Mouse (Mus musculus): Measurements from ENCODE around the gene Flt3l. TPM values are rescaled to one million over a fixed set of nuclear protein-coding genes. Genes with fewer than 3 reads are reported as not detected.
"Not testable (repeated sequence)": the region's sequence is repeated elsewhere in the genome, so short reads cannot be mapped to it uniquely, and the experiment has no call there.

Gene Flt3l
- total RNA-seq, 2 experiments from 2014 or later, result 7.0 to 10.1 TPM

GRCm38 (mm10) chr7:45162996-45163615, 26.9 kb upstream of the Flt3l start:
- DNase-seq, result no peak

GRCm38 (mm10) chr7:45162551-45162950, 26.3 kb upstream of the Flt3l start:
- DNase-seq, result no peak

- peak; percentile 95 to 96 for DNase-seq
These were observed 25.6 kb upstream of the Flt3l start for GRCm38 (mm10) chr7:45161612-45162473.

GRCm38 (mm10) chr7:45160866-45161265, 24.6 kb upstream of the Flt3l start:
- DNase-seq, result no peak

- DNase-seq, result no peak
These were observed 24.1 kb upstream of the Flt3l start for GRCm38 (mm10) chr7:45160316-45160800.

- DNase-seq, result no peak
These were observed 22.8 kb upstream of the Flt3l start for GRCm38 (mm10) chr7:45158991-45159390.

- no peak for DNase-seq
These were observed 21.2 kb upstream of the Flt3l start for GRCm38 (mm10) chr7:45157459-45157858.

- DNase-seq, result no peak
These were observed 20.0 kb upstream of the Flt3l start for GRCm38 (mm10) chr7:45156206-45156605.

- DNase-seq, result no peak
These were observed 19.4 kb upstream of the Flt3l start for GRCm38 (mm10) chr7:45155590-45155989.

GRCm38 (mm10) chr7:45154993-45155514, 18.8 kb upstream of the Flt3l start:
- DNase-seq, result no peak

- DNase-seq, result peak; percentile 96 to 98
These were observed 18.1 kb upstream of the Flt3l start, which contains the start of the genes Pih1d1 and Aldh16a1 for GRCm38 (mm10) chr7:45154096-45154992. Pih1d1 (plus strand) TSS chr7:45154303. Aldh16a1 (minus strand) TSS chr7:45154584.

- no peak for DNase-seq
These were observed 17.4 kb upstream of the Flt3l start for GRCm38 (mm10) chr7:45153586-45153985.

GRCm38 (mm10) chr7:45153052-45153451, 16.8 kb upstream of the Flt3l start:
- not testable (repeated sequence) for DNase-seq

- no peak for DNase-seq
These were observed 15.1 kb upstream of the Flt3l start for GRCm38 (mm10) chr7:45151303-45151702.

- no peak for DNase-seq
These were observed 14.1 kb upstream of the Flt3l start for GRCm38 (mm10) chr7:45150321-45150720.

GRCm38 (mm10) chr7:45149545-45149944, 13.3 kb upstream of the Flt3l start:
- DNase-seq, result no peak

- no peak for DNase-seq
These were observed 12.4 kb upstream of the Flt3l start for GRCm38 (mm10) chr7:45148534-45149098.

- DNase-seq, result no peak
These were observed 11.7 kb upstream of the Flt3l start for GRCm38 (mm10) chr7:45147899-45148298.

GRCm38 (mm10) chr7:45147267-45147666, 11.0 kb upstream of the Flt3l start:
- DNase-seq, result no peak

GRCm38 (mm10) chr7:45145460-45145859, 9.2 kb upstream of the Flt3l start:
- DNase-seq, result no peak

- no peak for DNase-seq
These were observed 8.3 kb upstream of the Flt3l start for GRCm38 (mm10) chr7:45144368-45145174.

All from layer of hippocampus, postnatal 36 days (tissue).